Mouse (Mus musculus) olfactory bulb, adult 2 months (tissue): ENCODE measurements around the gene Ttll3.

Experiments
- CTCF ChIP-seq: fragments of 200-500 bp; IDR thresholded peaks from 2 replicates; pipeline ENCODE4 v1.5.1; 2012; ENCODE audit warnings: low read depth, mild to moderate bottlenecking, low read length, moderate library complexity; ENCODE audit not compliant: insufficient read depth
- POLR2A ChIP-seq: fragments of 200-500 bp; IDR thresholded peaks from 2 replicates; pipeline ENCODE4 v1.6.1; 2012; ENCODE audit warnings: mild to moderate bottlenecking, low read depth, low read length, moderate library complexity; ENCODE audit not compliant: insufficient read depth

GRCm38 (mm10) chr6:113457952-113458534 is 69.0 kb downstream of the Ttll3 start, which contains the start of gene Il17re:
- TF ChIP-seq POLR2A (no peak), CTCF (no peak)
